Mouse (Mus musculus) limb, embryonic 11.5 days (tissue): ENCODE data around the gene Cwc27. TPM values are rescaled to one million over a fixed set of nuclear protein-coding genes. Genes with fewer than 3 reads are reported as not detected.

Experiments
- ATAC-seq: fragments of 200-750 bp; cut with Nextera tagmentation; 2 replicates; pipeline ENCODE4 v1.8.0; 2017; ENCODE audit warnings: low read depth; ENCODE audit not compliant: insufficient number of reproducible peaks, low FRiP score, low TSS enrichment
- DNase-seq: peaks from one replicate; pipeline ENCODE4 v3.0.0-alpha.2; 2015; ENCODE audit warnings: low spot score
- H3K27ac ChIP-seq: fragments of 300-500 bp; sonication (generic); replicated peaks from 2 replicates; pipeline ENCODE4 v1.5.1; 2014; ENCODE audit warnings: low read depth, mild to moderate bottlenecking, low read length
- H3K27me3 ChIP-seq: fragments of 300-500 bp; sonication (generic); 2 replicates; pipeline ENCODE4 v1.6.1; 2014; ENCODE audit warnings: mild to moderate bottlenecking, low read length, mixed read lengths; ENCODE audit not compliant: control insufficient read depth, insufficient read depth
- H3K36me3 ChIP-seq: fragments of 300-500 bp; sonication (generic); 2 replicates; pipeline ENCODE4 v1.6.1; 2014; ENCODE audit warnings: mild to moderate bottlenecking, low read length, moderate library complexity, mixed read lengths; ENCODE audit not compliant: control insufficient read depth, insufficient read depth
- H3K4me1 ChIP-seq: fragments of 300-500 bp; sonication (generic); 2 replicates; pipeline ENCODE4 v1.6.1; 2014; ENCODE audit warnings: low read length, mixed read lengths; ENCODE audit not compliant: control insufficient read depth, insufficient read depth
- H3K4me2 ChIP-seq: fragments of 300-500 bp; sonication (generic); 2 replicates; pipeline ENCODE4 v1.6.1; 2014; ENCODE audit warnings: low read depth, mild to moderate bottlenecking, moderate library complexity; ENCODE audit not compliant: severe bottlenecking
- H3K4me3 ChIP-seq: fragments of 300-500 bp; sonication (generic); 2 replicates; pipeline ENCODE4 v1.5.1; 2014; ENCODE audit warnings: low read depth, low read length
- H3K9ac ChIP-seq: fragments of 300-500 bp; sonication (generic); 2 replicates; pipeline ENCODE4 v1.6.1; 2014; ENCODE audit warnings: mild to moderate bottlenecking, low read length
- H3K9me3 ChIP-seq: fragments of 300-500 bp; sonication (generic); 2 replicates; pipeline ENCODE4 v1.6.1; 2016; ENCODE audit warnings: low read length; ENCODE audit not compliant: control insufficient read depth
- WGBS: fragments of 180-500 bp; shearing (Covaris S2); extraction: QIAGEN DNeasy Blood & Tissue Kit; methylation state at CpG from one replicate; pipeline ENCODE4 v1.1.7; 2014; 5-methylcytosine and 5-hydroxymethylcytosine counted together
- polyA plus RNA-seq: library from polyadenylated mRNA; unstranded; fragments of >200 nt; fragmentation: Nextera tagmentation; extraction: Ambion mirVana; gene quantifications from 2 replicates; pipeline ENCODE4 v1.2.1, GENCODE M21; 2014

Cwc27 gene
- polyA plus RNA-seq, 1 experiment from 2014 or later: 32.2 TPM

DNA sequence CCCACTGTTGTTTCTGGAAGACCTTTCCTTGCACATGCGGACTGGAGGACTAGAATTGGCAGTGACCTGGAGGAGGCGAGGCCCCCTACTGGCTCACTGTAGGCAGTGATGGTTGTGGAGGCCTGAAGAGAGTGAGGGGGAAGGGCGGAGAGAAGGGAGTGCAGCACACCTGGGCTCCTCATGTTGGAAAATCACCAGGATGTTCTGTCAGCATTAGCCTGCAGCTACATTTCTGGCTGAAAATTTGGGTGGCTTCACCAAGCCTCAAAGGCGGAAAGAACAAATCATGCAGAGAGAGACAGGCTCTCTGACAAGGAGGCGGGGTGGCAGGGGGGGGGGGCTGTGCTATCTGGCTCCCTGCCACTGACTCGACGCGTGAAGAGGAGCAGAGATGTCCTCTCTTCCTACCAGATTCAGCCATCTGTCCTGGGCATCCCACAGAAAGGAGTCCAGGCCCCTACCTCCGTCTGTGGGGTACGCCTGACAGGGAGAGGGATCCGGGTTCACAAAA, 226.8 kb downstream of the Cwc27 start:
- Histone ChIP-seq H3K9ac (peak overlapping the region; percentile 30; the same call in 1 of the 2 replicates), H3K9me3 (no peaks in the 10 kb centered on the region), H3K4me2 (no peak overlapping the region), H3K36me3 (no peaks in the 10 kb centered on the region), H3K27ac (no peak overlapping the region), H3K27me3 (no peaks in the 10 kb centered on the region), H3K4me1 (peaks cover 5% of the 10 kb centered on the region; the same call in 1 of the 2 replicates), H3K4me3 (no peak overlapping the region)
- 45% methylated on average over 11 of the region's 11 CpGs for WGBS
- ATAC-seq: peak; percentile 61
- peak; percentile 56 for DNase-seq

DNA sequence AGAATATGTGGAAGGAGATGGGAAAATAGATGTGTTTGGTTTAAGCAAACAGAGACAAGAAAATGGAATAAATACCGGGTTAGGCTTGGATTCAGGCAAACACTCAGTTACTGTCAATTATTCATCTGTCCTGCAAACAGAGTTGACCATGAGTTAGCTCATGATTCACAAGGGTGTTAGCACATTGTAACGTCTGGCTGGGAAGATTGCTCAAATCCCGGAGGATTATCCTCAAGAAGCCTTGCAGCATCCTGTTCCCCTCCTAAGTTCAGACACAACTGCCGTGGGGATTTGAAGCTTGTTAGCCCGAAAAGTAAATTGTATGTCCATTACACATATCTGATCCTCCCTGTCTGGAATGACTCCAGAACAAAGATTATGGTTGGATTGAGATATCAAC, 228.6 kb downstream of the Cwc27 start:
- no peak overlapping the region for H3K4me2 ChIP-seq
- no peak overlapping the region for H3K9ac ChIP-seq
- H3K27ac ChIP-seq: no peak overlapping the region
- WGBS: 84% methylated on average over 5 of the region's 5 CpGs
- no peaks in the 10 kb centered on the region for H3K36me3 ChIP-seq
- H3K27me3 ChIP-seq: no peaks in the 10 kb centered on the region
- H3K9me3 ChIP-seq: no peaks in the 10 kb centered on the region
- no peak for DNase-seq
- no peak for ATAC-seq
- H3K4me1 ChIP-seq: peaks cover 12% of the 10 kb centered on the region; the same call in 1 of the 2 replicates
- no peak overlapping the region for H3K4me3 ChIP-seq

Other genes with a start within 250 kb of the Cwc27 start
- 23.0 and 25.1 TPM in 2 replicates for gene Srek1ip1, start 24.7 kb downstream of the Cwc27 start, polyA plus RNA-seq
- not detected in 2 replicates for gene Shisal2b, start 46.8 kb upstream of the Cwc27 start, polyA plus RNA-seq
- 0.35 and 0.38 TPM in 2 replicates for gene Rgs7bp, start 237.8 kb upstream of the Cwc27 start, polyA plus RNA-seq